ENCODE assay signal across 7 mouse cellular contexts in the genomic region with DNA sequence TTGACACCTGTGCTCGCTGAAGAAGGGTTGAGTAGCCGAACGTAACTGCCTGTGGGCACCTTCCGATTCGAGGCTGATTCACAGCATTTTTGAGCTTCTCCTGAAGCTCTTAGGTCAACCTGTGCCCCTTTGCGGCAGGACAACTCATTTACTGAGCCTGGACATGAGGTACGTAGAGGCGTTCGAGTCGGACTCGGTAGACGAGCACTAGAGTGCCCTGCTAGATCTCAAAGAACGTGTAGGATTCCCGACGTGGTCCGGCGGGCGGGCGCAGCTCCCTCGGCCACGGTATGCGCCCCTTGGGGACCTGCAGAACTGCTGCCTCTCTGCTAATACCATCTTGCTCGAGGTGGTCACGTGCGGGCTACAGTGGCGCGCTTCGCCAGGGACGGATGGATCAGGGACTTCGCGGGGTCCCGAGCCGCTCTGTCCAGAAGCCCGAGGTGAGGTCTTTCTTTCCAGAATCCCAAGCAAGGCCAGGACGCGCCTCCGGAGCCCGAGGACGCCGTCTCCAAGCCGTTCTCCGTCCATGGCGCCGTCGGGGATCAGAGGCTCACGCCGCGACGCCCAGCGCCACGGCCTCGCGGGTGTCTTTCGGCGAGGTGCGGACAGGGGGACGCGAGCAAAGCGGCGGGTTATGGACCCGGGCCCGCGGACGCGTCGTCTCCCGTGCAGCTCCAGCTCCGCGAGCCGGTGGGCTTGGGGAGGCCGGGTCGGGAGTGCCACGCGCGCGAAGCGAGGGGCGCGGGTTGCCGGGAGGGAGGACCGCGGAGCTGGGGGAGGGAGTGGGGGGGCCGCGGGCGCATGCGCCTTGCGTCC. TPM values are rescaled to one million over a fixed set of nuclear protein-coding genes. Genes with fewer than 3 reads are reported as not detected.
A peak's percentile ranks its signal among the peaks of the same experiment; 100 is the strongest.
DNase-seq lines count a peak whose midpoint lies in the region; ATAC-seq and TF ChIP-seq lines count a peak whose summit lies in the region.

TSS of gene Sfmbt1 (plus strand) at position 51 of the 819 bp plus-strand sequence.

- no peaks in the 10 kb centered on the region for H3K9me3 ChIP-seq in intestine, postnatal 0 days (ENCODE audit: control insufficient read depth)
- no peaks in the 10 kb centered on the region for H3K9me3 ChIP-seq in liver, embryonic 14.5 days (ENCODE audit: control insufficient read depth, low read length)

- no peak; the same call in 1 of the 2 replicates for TF ChIP-seq CTCF in intestine, postnatal 0 days (IDR thresholded peaks at IDR 0.05; ENCODE audit: low read depth)
- no peak for TF ChIP-seq CTCF in liver, embryonic 14.5 days (IDR thresholded peaks at IDR 0.05; ENCODE audit: low read depth)
- TF ChIP-seq CTCF in olfactory bulb, adult 2 months (IDR thresholded peaks at IDR 0.05; ENCODE audit: insufficient read depth, low read depth, low read length) = no peak

- peak within 1 kb of the TSS; percentile 70 for H3K4me3 ChIP-seq in intestine, postnatal 0 days (ENCODE audit: low read depth, low read length)
- H3K4me3 ChIP-seq in liver, embryonic 14.5 days (ENCODE audit: insufficient read depth in 1 of 2, low read depth in 2 of 2, low read length in 2 of 2) = peak within 1 kb of the TSS; percentile 75 to 99
- H3K4me3 ChIP-seq in olfactory bulb, adult 2 months (ENCODE audit: insufficient read depth, low read depth, low read length) = peak within 1 kb of the TSS; percentile 67

- no peaks in the 10 kb centered on the region for H3K36me3 ChIP-seq in intestine, postnatal 0 days (ENCODE audit: control insufficient read depth, insufficient read depth)
- no peaks in the 10 kb centered on the region for H3K36me3 ChIP-seq in liver, embryonic 14.5 days (replicated peaks; ENCODE audit: control insufficient read depth, insufficient read depth, low read depth)

- peak within 1 kb of the TSS; percentile 94 for H3K4me2 ChIP-seq in intestine, postnatal 0 days (replicated peaks; ENCODE audit: low read depth)
- peak within 1 kb of the TSS; percentile 88 for H3K4me2 ChIP-seq in liver, embryonic 14.5 days (ENCODE audit: low read depth)

- DNase-seq in A20 (ENCODE audit: low read depth, low spot score) = peak; percentile 63
- peak; percentile 10 for DNase-seq in CD4-positive helper T cell, adult 2 months (ENCODE audit: low read depth, low spot score)
- DNase-seq in cerebellum, adult 9-10 months = peak; percentile 50
- peak; percentile 71 to 83 for DNase-seq in gastrocnemius, postnatal 4 days (ENCODE audit: low spot score in 2 of 2)
- peak in 1 of 3 experiments; percentile 10 for DNase-seq in liver, embryonic 14.5 days (ENCODE audit: low read depth in 3 of 3, low spot score in 3 of 3)

- peak within 1 kb of the TSS; percentile 93 for H3K27ac ChIP-seq in intestine, postnatal 0 days (ENCODE audit: low read depth, low read length)
- peak within 1 kb of the TSS; percentile 43 for H3K27ac ChIP-seq in liver, embryonic 14.5 days
- peak within 1 kb of the TSS; percentile 73 for H3K27ac ChIP-seq in olfactory bulb, adult 2 months (ENCODE audit: insufficient read depth, low read depth, low read length)

- H3K4me1 ChIP-seq in intestine, postnatal 0 days (replicated peaks; ENCODE audit: control insufficient read depth, insufficient read depth, low read length) = no peaks in the 10 kb centered on the region
- H3K4me1 ChIP-seq in liver, embryonic 14.5 days (replicated peaks; ENCODE audit: control insufficient read depth in 2 of 2, insufficient read depth in 2 of 2, low read length in 1 of 2) = peaks cover 9 to 16% of the 10 kb centered on the region in 2 experiments; a peak in 3 of 4 replicates
- H3K4me1 ChIP-seq in olfactory bulb, adult 2 months (ENCODE audit: control insufficient read depth, insufficient read depth, low read length) = peaks cover 9% of the 10 kb centered on the region

- peak; percentile 42 for ATAC-seq in intestine, postnatal 0 days
- ATAC-seq in liver, embryonic 14.5 days (ENCODE audit: insufficient read depth) = peak; percentile 36

- no peak for TF ChIP-seq EP300 in liver, embryonic 14.5 days (IDR thresholded peaks at IDR 0.05; ENCODE audit: low read depth)

- H3K9ac ChIP-seq in intestine, postnatal 0 days (ENCODE audit: low read depth, low read length) = peak within 1 kb of the TSS; percentile 84
- H3K9ac ChIP-seq in liver, embryonic 14.5 days (replicated peaks) = peak within 1 kb of the TSS; percentile 81

- no peaks in the 10 kb centered on the region for H3K27me3 ChIP-seq in intestine, postnatal 0 days (replicated peaks; ENCODE audit: control insufficient read depth, insufficient read depth, low read length)
- H3K27me3 ChIP-seq in liver, embryonic 14.5 days (ENCODE audit: control insufficient read depth, insufficient read depth, low read length) = peaks cover 9% of the 10 kb centered on the region

- TF ChIP-seq POLR2A in olfactory bulb, adult 2 months (IDR thresholded peaks at IDR 0.05; ENCODE audit: insufficient read depth, low read depth, low read length) = no peak

- 2% methylated on average over 70 of the region's 87 CpGs for WGBS in intestine, postnatal 0 days
- 3% methylated on average over 87 of the region's 87 CpGs for WGBS in liver, embryonic 14.5 days (ENCODE audit: insufficient replicate concordance)
- 3% methylated on average over 87 of the region's 87 CpGs for WGBS in olfactory bulb, adult 2 months

RNA-seq across cellular contexts. Expression of gene Sfmbt1, which starts in this region (rescaled TPM):
- total RNA-seq in gastrocnemius, postnatal 4 days (2021) = 10 to 100 TPM; 15.1 to 16.8 TPM
- 11.4 and 14.6 TPM in 2 replicates for polyA plus RNA-seq in intestine, postnatal 0 days (2015; fragmentation: Nextera tagmentation; extraction: Ambion mirVana)
- 2.0 and 3.9 TPM in 2 replicates for polyA plus RNA-seq in liver, embryonic 14.5 days (2012; rRNA removed)
- polyA plus RNA-seq in liver, embryonic 14.5 days (2014; fragmentation: Nextera tagmentation; extraction: Ambion mirVana) = 11.9 and 13.0 TPM in 2 replicates
- not detected in 2 replicates for polyA plus RNA-seq in olfactory bulb, adult 2 months (2012; ENCODE audit: insufficient read depth, insufficient read length, low replicate concordance, missing spikeins)

Comparison
In these comparisons a context has a peak if more than half of its experiments do, and no peak if none do; other contexts are left out.
1. H3K27ac ChIP-seq: peak in every context shown above with its lines; median percentile 93 in intestine, postnatal 0 days; 73 in olfactory bulb, adult 2 months; 43 in liver, embryonic 14.5 days.